Mouse (Mus musculus) retina, postnatal 1 day (tissue): ENCODE results near the gene Rpa2.
A peak's percentile ranks its signal among the peaks of the same experiment; 100 is the strongest.
"Not testable (repeated sequence)": the region's sequence is repeated elsewhere in the genome, so short reads cannot be mapped to it uniquely, and the experiment has no call there.

Source experiments
- DNase-seq: peaks from one replicate; pipeline ENCODE4 v3.0.0-alpha.2; 2012

The Rpa2 gene

GRCm38 (mm10) chr4:132767914-132768876, at the start of gene Rpa2:
TSS of gene Rpa2 (plus strand) at chr4:132768332.
- DNase-seq: peak; percentile 100

GRCm38 (mm10) chr4:132728233-132728632, 39.9 kb upstream of the Rpa2 start:
- DNase-seq: no peak

- no peak for DNase-seq
Measured at GRCm38 (mm10) chr4:132731616-132732015, 36.5 kb upstream of the Rpa2 start.

DNA sequence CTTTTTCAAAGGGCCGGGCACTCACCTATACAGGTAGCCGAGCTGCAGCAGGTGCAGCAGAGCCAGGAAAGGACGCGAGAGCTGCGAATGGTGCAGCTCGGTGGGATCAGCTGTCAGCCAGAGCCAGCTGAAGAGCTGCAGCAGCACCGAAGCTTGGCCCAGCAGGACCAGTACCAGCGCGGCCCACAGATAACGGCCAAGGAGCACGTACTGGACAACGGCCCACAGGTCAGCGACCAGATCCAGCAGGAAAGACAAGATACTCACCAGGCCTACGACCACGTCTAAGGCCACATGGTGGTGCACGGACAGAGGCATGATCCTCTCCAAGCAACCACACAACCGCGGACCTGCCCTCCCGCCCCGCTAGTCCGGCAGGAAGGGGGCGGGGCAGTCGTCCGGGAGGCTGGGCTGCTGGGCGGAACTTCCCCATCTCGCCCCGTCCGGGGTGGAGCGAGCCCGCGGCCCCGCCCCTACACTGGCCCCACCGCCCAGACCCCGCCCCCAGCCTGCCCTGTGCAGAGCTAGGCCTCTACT, 35.9 kb upstream of the Rpa2 start, which contains the start of gene Xkr8:
TSS of gene Xkr8 (minus strand) at position 399 of the 537 bp plus-strand sequence.
- DNase-seq: peak; percentile 90

DNA sequence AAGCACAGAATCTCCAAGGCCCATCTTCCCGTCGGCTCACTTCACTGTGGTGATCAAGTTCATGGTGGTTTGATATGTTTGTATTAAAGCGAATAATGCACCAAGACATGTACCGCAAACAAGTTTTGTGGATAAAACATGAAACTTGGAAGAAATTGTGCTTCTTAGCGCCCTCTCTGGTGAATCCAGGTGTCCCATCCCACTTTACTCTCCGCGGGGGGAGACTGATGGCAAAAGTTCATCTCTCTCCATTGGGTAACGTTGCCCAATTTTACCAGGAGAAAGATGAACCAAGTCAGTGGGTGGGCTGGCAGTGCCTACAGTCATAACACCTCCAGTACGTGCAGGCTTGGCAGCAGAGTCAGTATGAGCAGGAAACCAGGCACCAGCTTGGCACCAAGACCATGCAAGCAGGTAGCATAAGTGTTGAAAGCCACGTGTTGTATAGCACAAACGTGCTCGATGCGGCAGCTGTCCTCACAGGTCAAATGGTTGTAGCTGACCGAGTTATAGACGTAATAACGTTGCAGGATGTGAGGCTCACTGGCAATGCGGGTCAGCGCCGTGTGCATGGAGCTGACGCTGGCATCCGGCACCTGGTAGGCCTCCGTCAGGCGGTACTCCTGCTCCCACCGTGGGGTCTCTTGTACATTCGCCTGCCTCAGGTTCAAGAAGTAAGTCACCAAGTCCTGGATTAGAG, 34.9 kb upstream of the Rpa2 start:
- no peak for DNase-seq

GRCm38 (mm10) chr4:132734766-132735165, 33.4 kb upstream of the Rpa2 start:
- no peak for DNase-seq

DNA sequence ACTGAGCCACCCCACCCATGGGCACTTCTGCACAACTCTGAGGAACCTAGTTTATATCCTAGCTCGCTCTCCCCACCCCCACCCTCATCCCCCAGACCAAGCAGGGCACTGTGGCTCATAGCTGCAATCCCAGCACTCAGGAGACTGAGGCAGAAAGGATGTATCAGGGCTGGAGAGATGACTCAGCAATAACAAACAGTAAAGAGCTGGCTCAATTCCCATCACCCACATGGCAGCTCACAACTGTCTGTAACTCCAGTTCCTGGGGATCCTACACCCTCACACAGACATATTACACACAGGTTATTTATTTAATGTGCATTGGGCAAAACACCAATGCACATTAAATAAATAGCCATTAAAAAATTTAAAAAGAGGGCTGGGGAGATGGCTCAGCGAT, 32.7 kb upstream of the Rpa2 start:
- DNase-seq: no peak

- no peak for DNase-seq
Measured at GRCm38 (mm10) chr4:132735894-132736293, 32.2 kb upstream of the Rpa2 start.

- not testable (repeated sequence) for DNase-seq
Measured at GRCm38 (mm10) chr4:132737154-132737553, 31.0 kb upstream of the Rpa2 start.

- no peak for DNase-seq
Measured at GRCm38 (mm10) chr4:132741491-132741890, 26.6 kb upstream of the Rpa2 start.

DNA sequence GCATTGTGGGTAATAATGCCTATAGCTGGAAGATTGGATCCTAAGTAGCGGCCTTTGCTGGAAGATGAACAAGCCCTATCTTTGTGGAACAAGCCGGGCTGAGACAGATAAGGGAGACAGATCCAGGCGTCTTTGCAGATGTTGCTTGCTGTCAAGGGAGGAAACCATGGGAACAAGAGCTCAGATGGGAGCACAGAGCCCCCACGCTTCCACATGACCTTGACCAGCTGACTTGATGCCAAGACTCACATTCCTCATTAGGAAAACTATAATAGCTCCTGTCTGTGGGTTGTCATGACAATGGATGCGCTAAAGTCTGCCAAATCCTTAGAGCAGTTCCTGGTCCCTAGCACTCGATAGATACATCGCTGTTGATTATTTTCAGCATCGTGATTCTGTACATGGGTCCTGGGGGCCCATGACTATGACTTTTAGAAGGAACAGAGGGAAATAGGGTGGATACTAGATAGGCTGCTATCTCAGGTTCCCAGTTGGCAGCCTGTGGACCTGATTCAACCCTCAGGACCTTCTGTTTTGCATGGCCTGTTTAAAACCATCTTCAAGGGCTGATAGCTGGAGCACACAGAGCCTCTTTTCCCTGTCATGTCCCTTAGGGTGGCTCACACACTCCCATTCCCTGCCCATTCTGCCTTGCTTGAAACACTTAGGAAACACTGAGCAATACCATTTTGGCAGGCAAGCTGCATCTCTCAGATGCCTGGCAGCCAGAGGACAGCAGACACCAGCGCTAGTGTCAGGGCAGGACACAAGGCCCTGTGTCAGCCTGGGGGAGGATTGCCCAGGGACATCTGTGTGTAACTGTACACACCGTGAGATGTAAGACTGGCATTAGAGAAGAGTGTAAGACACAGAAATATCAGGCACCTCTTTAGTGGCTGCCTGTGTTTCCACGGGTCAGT, 23.9 kb upstream of the Rpa2 start:
- peak; percentile 39 for DNase-seq

DNA sequence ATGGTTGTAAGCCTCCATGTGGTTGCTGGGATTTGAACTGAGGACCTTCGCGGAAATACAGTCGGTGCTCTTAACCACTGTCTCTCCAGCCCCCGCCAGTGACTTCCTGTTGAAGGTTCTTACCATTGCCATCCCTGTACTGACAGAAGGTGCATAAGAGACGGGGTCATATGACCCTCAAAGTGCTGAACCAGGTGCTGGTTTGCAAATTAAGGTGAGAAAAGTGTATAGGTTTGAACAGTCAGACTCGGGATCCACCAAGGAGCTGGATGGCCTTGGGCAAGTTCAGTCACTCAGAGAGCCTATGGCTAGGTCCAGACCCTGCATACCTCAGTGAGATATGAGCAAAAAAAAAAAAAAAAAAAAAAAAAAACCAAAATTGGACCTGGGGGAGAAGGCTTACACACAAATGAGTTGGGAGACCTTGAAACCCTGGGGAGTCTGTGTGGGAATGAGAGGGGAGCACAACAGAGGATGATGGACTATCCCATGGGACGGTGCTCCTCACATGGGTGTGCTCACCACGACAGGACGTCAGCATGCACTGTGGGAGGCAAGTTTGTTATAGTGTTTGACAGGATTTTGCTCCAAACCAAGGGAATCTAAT, 21.1 kb upstream of the Rpa2 start:
- DNase-seq: no peak

DNA sequence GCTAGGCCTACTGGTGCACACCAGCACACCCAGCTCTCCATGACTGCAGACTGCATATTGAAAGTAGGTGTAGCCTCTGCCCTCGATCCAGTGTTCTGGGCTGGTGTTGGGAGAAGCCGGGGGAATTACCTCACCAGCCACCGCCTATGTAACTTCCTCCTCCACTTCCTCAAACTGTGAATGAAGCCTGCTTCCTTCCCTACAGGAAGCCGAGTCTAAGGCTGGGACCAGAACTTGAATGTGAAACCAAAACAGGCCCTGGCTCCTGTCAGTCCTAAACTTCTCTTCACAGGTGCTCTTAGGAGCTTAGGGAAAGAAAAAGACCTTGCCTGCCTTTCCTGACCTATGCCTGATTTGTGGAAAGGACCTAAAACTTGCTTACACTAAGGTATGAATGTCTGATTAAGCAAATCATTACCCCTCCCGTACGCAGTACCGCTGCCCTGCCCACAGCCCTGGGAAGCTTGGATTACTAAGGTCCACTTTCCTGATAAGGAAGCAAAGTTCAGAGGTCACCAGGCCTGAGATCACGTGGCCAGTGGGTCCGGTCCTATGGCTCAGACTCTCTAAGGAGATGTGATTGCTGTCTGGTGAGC, 20.4 kb upstream of the Rpa2 start:
- DNase-seq: no peak

DNA sequence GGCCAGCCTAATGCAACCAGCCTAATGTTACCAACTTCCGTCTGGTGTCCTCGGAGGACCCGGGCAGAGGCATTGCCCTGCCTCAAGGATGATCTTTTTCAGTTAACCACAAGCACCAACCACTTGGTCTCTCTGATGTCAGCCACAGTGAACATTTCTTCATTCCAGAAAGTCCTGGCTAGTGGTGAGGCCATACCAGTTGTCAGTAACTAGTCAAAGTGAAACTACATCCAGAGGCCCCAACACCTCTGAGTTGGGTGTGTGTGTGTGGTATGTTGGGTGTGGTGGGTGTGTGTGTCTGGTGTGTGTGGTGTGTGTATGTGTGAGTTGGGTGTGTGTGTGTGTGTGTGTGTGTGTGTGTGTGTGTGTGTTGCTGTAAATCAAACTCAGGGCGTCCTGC, 19.4 kb upstream of the Rpa2 start:
- DNase-seq: no peak

GRCm38 (mm10) chr4:132749258-132749982, 18.7 kb upstream of the Rpa2 start:
- no peak for DNase-seq

DNA sequence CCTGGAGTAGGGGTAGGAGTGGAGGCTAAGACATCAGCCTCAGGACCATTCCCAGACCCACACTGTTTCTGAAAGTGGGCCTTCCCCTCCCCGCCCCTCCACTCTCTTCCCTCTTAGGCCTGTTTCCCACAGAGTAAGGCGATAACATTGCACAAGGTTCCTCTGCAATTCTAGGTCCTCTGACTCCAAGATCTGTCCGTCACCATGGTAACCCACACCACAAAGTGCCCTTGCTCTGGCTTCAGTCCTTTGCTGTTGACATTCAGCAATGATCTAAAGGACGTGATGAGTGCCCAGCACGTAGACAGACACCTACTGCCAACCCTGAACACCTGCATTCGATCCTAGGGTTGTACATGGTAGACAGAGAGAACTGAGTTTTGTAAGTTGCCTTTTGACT, 15.1 kb upstream of the Rpa2 start:
- no peak for DNase-seq

- DNase-seq: peak; percentile 84
Measured at GRCm38 (mm10) chr4:132756974-132757373, 11.2 kb upstream of the Rpa2 start, which contains the start of gene Smpdl3b. TSS of gene Smpdl3b (minus strand) at chr4:132757252.

- no peak for DNase-seq
Measured at GRCm38 (mm10) chr4:132757633-132758351, 10.3 kb upstream of the Rpa2 start.

GRCm38 (mm10) chr4:132760296-132760695, 7.8 kb upstream of the Rpa2 start:
- no peak for DNase-seq

DNA sequence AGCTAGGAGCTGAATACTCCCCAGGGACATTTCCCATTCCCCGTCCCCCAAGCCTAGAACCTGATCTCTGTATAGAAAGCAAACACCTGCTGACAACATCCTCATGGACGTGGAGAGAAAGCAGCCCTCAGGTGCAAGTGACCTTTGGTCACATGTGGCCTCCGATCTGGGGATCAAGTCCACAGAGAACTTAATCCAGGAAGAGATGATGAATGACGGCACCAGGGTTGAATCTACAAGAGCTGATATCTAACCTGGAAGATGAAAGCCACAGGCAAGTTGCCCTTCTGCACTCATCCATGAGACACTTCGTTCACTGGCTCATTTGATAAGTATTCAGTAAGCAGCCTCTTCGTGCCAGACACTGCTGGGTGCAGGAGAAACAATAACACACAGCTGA, 5.5 kb upstream of the Rpa2 start:
- no peak for DNase-seq
